Mouse (Mus musculus): ENCODE results near the gene Ddb1.

Ddb1 gene

DNA sequence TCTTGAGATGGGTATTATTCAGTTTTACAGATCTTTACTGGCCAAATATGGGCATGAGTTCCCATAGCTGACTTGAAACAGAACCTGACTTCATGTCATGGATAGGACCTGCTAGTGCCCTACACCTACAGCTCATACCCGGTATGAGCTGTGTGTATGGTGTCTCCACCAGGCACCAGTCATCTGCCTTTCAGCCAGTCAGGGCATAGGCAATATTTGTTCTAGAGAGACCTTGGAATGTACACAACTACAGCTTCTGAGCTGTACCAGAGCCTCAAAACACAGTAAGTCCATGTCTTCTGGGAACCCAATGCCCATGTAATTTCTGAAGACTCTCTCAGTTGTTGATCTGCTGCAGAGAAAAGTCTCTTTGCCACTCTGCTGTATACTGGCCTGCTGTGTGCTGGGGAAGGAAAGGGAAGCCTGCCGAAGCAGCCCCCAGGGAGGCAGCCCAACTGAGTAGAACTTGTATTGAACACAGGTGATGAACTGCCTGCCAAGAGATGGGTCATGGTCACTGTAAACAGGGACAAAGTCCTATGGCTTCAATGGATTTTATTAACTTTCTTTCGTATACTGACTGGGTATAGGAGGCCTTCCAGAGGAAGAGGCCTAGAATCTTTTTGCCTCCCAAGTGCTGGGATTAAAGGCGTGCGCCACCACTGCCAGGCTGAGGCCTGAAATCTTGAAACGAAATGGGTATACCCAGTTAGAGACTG is 13.3 kb upstream of the Ddb1 start:
- DNase-seq, result no peak

DNA sequence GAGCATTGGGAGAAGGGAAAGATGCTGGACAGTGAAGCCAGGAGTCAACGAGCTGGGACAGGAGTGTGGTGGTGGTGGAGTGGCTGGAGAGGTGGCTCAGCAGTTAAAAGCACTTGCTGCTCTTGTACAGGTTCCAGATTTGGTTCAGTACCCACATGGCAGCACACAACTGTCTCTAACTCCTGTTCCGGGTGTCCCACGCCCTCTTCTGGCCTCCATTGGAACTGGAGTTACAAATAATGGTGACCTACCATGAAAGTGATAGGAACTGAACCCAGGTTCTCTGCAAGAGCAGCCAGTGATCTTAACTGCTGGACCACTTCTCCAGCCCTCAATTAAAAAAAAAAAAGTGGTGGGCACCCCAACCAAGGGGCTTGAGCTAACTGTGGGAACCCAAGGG is 6.9 kb upstream of the Ddb1 start:
- DNase-seq, result no peak

DNA sequence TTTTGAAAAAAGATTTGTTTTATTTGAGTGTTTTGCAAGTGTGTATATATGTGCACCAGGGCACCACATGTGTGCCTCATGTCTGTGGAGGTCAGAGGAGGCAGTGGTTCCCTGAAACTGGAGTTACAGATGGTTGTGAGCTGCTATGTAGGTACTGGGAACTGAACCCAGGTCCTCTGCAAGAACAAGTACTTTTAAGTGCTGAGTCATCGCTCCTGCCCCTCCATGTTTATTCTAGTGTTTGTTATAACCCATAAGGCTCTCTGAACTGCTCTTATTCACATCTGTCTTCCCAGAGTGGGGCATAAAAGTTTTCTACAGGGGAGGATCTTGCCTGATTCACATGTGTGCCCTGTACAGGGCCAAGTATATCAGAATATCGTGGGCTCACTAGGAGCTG is 5.5 kb upstream of the Ddb1 start:
- DNase-seq, result no peak

DNA sequence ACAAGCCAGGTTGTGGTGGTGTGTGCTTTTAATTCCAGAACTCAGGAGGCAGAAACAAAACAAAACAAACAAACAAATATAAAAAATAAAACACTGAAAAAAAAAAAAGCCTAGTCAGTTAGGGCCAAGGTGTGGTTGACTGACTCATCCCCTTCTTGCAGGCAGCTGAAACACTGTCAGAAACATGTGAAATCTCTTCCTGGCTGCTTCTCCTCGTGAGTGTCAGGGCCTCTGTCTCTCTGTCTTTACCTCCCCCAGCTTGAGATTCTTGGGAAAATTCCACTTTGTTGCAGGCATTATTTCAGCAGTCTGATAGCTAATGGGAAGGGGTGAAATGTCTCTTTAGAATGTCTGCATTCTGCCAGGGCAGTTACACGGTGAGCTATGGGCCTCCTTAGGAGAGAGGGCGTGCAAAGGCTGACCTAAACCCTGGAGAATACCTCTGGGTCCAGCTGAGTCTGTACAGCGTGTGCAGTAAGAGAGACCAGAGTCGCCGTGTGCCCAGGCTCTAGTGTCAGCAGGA is 2.8 kb upstream of the Ddb1 start:
- DNase-seq, result no peak

DNA sequence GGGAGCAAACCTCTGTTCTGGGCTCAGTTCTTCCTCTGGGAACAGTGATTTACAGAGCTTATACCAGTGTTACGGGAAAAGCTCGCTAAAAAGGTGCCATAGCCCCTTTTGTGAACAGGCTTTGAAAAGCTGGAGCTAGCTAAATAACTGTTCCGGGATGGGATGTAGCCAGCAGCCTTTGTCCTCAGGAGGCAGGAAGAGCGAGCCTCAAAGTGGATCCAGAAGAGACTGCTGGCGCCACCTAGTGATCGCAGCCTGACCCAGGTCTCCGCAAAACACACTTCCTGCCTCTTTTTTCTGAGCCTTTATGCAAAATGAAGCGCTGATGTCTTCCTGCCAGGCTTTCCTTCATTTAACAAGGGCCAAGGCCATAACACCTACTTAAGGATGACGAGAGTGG is 2.3 kb upstream of the Ddb1 start:
- DNase-seq, result peak; percentile 87

DNA sequence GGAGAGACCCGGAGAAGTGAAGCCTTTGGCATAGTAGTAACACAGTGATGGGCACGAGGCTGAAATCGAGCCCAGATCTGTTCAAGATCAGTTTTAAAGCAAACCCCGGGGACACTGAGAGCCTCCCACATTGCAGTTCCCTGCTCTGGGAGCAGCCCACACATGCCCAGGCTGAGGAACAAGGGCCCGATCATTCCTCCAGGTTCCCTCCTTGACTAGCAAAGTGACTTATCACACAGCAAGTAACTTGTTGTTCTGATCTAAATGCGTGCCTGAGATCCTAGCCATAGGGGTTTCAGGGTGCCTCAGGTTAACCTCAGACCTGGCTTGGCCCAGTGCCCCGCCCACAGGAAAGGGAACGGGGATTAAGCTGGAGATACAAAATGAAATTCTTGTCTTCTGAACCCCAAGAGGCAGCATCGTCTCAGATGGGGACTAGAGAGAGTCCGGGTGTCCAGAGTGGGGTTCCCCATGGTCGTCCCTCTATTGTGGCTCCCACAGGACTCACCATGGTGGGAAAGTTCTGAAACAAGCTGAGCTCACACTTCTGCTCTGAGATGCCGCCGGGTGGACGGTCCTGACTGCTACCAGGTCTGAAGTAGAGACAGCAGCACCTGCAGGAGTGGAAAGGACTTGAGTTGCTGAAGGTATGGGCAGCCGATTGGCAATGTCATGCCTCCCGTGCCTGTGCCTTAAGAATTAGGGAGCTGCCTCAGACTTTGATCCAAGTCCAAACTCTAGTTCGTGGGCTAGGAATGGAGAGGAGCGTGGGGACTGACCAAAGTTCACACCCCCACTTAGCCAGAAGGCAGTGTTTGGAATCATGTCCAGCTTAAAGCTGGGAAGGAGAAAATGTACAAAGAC is 1.2 kb upstream of the Ddb1 start:
- peak; percentile 19 for DNase-seq

DNA sequence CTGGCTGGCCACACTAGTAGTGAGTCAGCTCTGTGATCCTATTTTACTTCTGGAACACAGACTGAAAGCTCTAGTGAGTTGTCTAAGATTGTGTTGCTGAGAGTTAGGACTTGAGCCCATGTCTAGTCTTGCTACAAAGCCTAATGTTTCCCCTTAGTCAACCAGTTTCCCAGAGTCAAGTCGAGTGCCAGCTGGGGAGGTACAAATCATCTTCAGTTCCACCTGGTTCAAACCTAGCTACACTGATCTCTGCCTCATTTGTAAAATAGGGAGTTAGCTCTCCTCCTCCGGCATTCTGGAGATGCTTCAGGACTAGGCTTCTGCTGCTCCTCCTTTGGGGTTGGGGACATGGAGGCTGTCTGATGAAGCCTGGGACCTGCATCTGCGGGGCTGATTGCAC is 593 bp upstream of the Ddb1 start:
- DNase-seq, result peak; percentile 15

DNA sequence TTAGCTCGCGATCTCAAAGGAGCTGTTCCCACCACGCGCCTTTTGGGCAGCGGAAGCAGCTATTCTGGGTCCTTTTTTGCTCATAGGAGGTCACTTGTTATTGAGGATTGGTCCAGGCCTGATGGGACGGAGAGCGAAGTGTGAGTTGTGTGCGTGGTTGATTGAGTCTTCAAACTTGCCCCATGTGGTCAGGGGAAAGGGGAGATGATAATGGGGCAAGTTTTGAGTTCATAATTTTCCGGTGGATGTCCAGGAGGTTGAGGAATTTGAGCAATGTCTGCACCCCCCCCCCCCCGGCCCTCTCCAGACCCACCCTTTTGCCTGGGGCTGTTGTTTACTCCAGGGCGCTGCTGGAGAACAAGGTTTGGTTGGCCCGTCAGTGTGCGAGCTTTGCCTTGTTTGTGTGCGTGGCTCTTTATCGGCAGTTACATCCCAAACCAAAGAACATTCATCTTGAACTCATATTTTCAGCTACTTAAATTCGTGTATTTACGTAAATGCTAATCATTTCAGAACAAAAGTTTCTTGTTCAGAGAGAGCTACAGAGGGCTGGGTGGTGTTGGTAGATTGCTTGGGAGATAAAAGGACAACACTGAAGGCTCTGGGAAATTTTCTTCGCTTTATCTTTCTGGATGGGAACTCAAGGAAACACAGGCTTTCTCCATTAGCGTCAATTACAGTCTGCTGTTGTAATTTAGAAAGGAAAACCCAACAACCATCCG is 935 bp downstream of the Ddb1 start:
- DNase-seq, result no peak

DNA sequence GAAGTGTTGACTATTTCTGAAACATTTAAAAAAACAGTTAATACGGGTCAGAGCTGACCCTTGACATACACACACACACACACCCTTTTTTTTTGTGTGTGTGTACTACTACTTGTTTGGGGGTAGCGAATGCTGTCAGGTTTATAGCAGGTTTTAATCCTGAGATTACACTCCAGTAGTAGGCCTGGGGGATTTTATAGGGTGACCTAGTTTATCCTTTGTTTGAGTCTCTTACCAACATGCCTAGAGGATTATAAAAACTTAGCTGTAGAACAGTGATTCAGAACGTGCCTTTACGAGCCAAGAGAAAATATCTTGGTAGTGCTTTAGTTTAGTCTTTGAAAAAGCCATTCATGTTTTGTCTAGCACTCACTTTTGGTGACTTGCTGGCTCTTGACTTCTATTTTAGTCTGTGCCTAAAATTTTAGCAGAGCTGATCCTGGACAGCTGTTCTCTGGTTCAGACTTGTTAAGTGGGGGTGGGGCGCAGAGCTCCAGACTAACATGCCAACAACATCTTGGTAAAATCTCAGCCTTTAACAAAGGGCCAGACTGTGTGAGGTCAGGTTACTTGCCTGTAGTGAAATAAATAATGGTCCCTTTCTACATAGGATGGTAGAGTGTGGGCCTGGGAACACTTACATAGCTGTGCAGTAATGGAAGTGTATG is 3.6 kb downstream of the Ddb1 start:
- no peak for DNase-seq

DNA sequence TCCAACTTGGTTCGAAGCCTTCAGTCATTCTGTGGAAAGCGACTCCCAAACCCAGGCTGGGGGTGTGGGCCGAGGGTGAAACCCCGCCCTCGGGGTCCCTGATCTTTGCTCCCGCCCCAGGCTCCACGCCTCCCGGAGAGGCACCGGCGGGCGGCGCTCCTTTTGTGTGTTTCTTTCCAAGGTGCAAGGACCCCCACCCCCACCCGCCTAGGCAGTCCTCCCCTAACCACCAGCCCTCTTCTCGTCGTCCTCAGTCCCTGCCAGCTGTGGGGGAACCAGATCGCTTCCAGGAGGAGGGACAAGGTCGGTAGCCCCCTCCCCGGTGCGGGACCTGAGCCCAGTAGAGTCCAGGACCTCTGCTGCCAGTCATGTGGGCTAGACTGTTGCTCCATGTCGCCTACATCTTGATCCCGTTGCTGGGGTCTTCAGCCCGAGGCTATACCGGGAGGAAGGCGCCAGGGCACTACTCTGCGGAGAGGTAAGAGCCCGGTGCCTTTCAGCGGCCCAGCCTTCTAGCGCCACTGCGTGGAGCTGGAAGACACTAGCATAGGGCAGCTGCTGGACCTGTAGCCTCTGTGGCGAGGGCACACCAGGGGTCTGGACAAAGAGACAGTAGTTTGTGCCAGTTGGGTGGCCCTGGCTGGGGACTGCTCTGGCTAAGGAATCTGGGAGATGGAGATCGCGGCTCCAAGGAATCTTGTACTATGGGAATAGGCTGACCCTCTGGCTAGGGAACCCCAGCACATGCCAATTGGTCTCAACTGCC is 29.2 kb downstream of the Ddb1 start, which contains the start of gene Vwce:
Gene Vwce, plus strand, starts transcription at position 108 of the 766 bp plus-strand sequence.
- DNase-seq, result peak; percentile 45

DNA sequence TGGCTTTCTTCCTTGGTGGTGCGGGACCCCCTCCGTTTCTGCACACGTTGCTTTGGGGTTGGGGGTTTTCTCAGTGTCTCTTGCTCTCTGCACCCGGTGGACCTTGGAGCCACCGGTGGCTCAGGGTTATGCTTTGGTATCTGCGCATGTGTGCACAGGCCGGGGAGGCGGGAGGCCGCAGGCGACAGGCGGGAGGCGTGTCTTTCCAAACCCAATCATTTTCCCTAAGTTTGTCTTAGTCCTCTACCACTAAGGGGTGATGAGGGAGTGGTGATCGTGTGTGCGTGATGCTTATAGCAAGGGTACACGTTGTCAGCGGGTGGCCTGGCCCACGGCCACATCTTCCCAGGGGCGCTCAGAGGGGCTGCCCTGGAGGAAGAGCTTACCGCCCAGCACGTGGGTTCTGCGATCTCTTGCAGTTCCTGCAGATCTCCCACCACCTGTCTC is 29.8 kb downstream of the Ddb1 start:
- DNase-seq, result peak; percentile 52

DNA sequence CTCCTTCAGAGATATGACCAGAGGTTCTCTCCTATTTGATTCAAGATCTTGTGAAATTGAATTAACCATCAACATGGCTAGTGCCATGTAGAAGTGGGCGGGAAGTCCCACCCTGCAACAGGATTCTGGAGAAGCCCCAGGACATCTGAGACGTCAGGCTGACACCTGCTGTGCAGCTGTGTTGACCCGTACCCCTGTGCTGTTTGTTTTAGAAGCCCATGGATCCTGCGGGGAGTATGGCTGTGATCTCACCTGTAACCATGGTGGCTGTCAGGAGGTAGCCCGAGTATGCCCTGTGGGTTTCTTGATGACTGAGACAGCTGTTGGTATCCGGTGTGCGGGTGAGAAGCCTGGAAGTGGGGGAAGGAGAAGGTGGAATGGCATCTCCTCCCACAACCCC is 32.7 kb downstream of the Ddb1 start:
- no peak for DNase-seq

DNA sequence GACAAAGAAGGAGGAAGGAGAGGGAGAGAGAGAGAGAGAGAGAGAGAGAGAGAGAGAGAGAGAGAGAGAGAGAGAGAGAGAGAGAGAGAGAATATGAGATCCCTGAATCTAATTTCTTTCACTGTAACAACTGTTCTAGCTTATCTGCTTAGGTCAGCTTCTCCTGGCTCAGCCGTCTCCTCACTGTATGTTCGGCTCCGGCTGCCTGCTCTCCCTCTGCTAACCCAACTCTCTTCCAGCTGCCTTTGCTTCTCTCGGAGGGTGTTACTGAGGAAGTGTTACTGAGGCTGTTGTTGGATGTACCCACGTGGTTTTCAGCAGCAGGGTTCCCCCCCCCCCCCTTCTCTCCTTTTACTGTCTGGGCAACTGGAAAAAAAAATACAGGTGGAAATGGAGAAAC is 35.0 kb downstream of the Ddb1 start:
- no peak for DNase-seq

DNA sequence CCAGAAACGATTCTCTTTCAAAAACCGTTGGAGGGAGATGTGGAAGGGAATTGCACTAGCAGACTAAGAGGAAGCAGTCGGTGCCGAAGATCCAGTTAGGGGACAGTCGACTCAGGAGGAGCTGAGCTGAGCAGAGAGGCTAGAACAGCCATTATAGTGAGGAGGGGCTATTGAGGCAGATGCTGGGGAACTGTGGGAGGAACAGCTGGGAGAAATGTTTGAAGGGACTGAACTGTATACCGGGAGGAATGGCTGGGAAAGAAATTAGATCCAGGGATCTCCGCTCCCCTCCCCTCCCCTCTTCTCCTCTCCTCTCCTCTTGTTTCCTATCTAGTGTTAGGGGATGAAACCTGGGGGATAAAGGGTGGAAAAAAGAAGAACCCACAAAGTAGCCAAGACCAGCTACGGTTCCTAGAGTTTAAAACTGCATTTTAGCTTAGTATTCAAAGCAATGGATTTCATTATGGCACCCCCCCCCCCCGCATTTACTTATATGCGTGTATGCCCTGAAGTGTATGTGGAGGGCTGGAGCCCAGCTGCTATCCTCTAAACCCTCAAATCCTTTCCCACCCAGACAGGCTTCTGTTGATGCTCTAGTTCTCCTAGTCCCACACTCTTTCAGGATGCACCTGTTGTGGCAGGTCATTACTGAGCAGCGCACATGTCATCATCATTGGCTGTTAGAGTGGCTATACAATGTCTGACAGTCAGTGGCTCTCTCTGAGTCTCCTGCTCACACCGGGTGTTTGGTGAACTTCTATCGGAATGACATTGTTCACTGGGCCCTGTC is 35.7 kb downstream of the Ddb1 start:
- DNase-seq, result no peak

DNA sequence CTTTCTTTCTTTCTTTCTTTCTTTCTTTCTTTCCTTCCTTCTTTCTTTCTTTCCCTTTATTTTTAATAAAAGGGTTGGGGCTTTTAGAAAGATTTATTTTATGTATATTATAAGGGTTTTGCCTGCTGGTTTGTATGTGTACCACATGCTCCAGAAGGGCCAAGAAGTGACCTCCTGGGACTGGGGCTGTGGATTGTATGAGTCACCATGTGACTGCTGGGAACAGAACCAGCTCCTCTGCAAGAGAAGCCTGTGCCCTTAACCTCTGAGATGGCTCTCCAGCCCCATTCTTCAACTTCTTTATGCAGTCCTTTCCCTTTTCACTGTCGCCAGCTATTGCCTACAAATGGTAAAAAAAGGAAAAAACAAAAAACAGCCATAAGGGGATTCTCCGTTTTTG is 40.5 kb downstream of the Ddb1 start:
- no peak for DNase-seq

DNA sequence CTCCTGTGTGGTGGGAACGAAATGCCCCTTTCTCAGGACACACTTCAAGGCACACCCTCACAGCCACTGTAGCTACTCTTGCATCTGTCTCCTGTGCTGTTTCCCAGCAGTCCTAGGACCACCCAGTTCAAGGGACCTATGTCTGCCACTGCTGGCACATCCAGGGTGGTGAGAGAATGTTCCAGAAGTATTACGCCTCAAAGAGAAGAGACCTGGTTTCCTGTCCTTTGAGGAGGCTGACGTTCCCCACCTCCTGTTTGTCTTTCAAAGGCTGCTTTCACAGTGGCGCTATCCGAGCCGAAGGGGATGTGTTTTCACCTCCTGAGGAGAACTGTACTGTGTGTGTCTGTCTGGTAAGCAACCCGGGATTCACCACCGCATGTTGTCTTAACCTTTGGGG is 43.0 kb downstream of the Ddb1 start:
- no peak for DNase-seq

DNA sequence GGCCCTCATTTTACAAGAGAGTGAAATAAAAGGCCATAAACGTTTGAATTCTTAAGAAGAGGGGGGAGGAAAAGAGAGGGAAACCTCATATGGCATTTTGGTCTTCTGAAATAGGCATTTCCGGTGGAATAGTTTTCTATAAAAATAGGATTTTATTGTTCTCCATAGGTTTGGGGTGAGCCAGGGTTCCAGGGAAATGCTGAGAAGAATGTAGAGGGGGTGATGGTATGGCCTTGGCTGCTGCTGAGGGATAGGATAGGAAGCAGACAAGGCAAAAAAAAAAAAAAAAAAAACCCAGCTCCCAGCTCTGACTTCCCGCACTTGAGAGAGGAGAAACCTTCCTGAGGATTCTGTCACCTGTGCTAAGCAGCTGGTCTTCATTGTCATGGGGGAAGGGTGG is 50.9 kb downstream of the Ddb1 start:
- DNase-seq, result no peak

DNA sequence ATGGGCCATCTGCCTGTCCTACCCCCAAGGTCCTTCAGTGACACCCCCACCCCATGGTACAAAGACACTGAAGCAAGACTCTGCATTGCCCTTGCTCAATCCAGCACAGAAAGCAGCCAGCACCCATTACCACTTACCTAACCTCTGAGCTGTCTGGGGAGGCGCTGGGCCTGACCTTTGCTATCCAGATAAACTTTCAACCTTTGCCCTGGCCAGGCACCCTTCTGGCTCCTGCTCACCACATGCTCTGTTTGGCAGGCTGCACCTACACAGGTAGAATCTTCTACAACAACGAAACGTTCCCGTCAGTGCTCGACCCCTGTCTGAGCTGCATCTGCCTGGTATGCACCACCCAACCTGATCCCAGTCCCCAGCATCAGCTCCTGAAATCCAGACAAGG is 52.6 kb downstream of the Ddb1 start:
- no peak for DNase-seq

DNA sequence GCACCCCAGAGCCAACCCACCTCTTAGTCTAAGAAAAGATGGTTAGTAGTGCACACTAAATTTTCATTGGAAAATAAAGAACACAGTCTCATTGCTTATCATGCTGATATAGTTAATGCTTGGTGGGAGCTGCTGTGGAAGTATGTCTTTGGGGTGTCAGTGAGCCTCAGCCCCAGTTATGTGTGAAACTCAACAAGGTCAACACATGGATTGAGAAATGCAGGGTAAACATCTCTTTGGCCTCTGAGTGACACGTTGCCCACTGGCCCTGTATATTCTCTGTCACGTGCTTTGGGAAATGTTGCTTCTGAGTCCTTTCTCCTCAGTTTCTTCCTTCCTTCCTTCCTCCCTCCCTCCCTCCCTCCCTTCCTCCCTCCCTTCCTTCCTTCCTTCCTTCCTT is 53.3 kb downstream of the Ddb1 start:
- DNase-seq, result no peak

DNA sequence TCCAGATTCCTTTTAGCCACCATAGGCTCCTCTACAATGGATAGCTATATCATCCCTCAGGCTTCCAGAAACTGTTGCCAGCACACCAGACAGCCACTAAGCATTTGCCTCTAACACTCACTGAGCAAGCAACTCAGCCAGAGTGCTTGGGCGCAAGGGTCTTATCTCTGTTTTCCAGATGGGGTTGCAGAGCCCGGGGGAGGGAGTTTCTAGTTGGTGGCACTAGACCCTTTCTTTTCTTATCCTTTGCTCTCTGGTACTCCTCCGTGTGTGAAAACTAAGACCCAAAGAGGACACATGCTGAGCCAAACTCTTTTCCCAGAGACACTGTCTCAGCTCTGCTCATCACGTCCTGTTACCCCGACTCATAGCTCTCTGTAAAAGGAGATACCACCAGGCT is 56.2 kb downstream of the Ddb1 start:
- no peak for DNase-seq

DNA sequence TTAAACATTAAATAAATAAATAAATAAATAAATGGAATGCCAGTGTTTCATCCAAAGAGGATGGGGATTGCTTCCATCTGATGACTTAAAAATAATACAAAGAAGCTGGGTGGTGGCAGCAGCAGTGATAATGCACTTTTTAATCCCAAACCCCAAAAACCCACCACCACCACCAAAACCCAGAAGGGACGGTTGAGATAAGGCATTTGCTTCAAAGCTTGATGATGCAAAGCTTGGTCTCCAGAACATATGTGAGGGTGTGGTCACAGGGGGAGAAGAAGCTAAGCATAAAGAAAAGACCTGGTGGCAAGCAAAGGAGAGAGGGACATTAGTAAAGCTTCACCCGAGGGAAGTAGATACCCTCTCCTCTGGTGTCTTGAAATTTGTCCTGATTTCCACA is 56.8 kb downstream of the Ddb1 start:
- no peak for DNase-seq

Measured in cerebellum, adult 8-10 months (tissue).